Mouse (Mus musculus) liver, adult 2 months (tissue): ENCODE data around the gene Naa50.

Experiments used
- CTCF ChIP-seq: fragments of 200-500 bp; IDR thresholded peaks from 2 replicates; pipeline ENCODE4 v1.5.1; 2011; ENCODE audit warnings: low read depth, low read length, control low read depth
- POLR2A ChIP-seq: fragments of 200-500 bp; IDR thresholded peaks from 2 replicates; pipeline ENCODE4 v1.6.1; 2011; ENCODE audit warnings: low read length, control low read depth; ENCODE audit not compliant: insufficient read depth; ENCODE audit errors: extremely low read depth

DNA sequence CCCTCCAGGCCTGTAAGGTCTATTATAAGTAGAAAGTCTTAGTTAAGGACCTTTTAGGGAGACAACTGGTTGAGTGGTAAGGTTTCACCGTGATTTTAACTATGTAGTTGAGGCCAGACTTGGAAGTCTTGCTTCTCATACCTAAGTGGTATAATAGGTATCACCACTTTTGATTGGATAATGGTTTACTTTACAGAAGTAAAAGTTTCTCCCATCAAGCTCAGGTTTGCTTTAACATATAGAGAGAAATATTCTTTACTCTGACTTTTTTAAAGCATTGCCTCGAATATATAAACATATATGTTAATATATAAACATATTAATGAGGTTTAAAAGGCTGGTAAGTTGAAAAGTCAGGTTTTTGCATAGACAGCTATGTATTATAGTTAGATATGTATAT lies 24.2 kb downstream of the Naa50 start:
- TF ChIP-seq CTCF (no peak), POLR2A (no peak)
